Mouse (Mus musculus): ENCODE measurements around the gene Zgrf1.

Zgrf1 gene

GRCm38 (mm10) chr3:127558201-127558600, 4.9 kb downstream of the Zgrf1 start:
- no peak for DNase-seq (ENCODE audit: low spot score in 2 of 2)

GRCm38 (mm10) chr3:127562974-127563373, 9.7 kb downstream of the Zgrf1 start:
- DNase-seq (ENCODE audit: low spot score in 2 of 2) = no peak

- no peak for DNase-seq (ENCODE audit: low spot score in 2 of 2)
Measured at GRCm38 (mm10) chr3:127565129-127565528, 11.8 kb downstream of the Zgrf1 start.

- peak; percentile 54 to 64 for DNase-seq (ENCODE audit: low spot score in 2 of 2)
Measured at GRCm38 (mm10) chr3:127572557-127572956, 19.3 kb downstream of the Zgrf1 start.

GRCm38 (mm10) chr3:127597136-127597535, 43.8 kb downstream of the Zgrf1 start:
- DNase-seq (ENCODE audit: low spot score in 2 of 2) = no peak

- no peak for DNase-seq (ENCODE audit: low spot score in 2 of 2)
Measured at GRCm38 (mm10) chr3:127608109-127608508, 54.8 kb downstream of the Zgrf1 start.

- DNase-seq (ENCODE audit: low spot score in 2 of 2) = peak; percentile 46 to 58
Measured at GRCm38 (mm10) chr3:127625296-127625695, 72.0 kb downstream of the Zgrf1 start.

- DNase-seq (ENCODE audit: low spot score in 2 of 2) = no peak
Measured at GRCm38 (mm10) chr3:127625701-127626399, 72.6 kb downstream of the Zgrf1 start.

GRCm38 (mm10) chr3:127626524-127626923, 73.2 kb downstream of the Zgrf1 start:
- no peak for DNase-seq (ENCODE audit: low spot score in 2 of 2)

- no peak for DNase-seq (ENCODE audit: low spot score in 2 of 2)
Measured at GRCm38 (mm10) chr3:127627151-127627955, 74.1 kb downstream of the Zgrf1 start.

GRCm38 (mm10) chr3:127627956-127628310, 74.6 kb downstream of the Zgrf1 start:
- no peak for DNase-seq (ENCODE audit: low spot score in 2 of 2)

- no peak for DNase-seq (ENCODE audit: low spot score in 2 of 2)
Measured at GRCm38 (mm10) chr3:127628311-127629184, 75.3 kb downstream of the Zgrf1 start.

- no peak for DNase-seq (ENCODE audit: low spot score in 2 of 2)
Measured at GRCm38 (mm10) chr3:127630190-127630589, 76.9 kb downstream of the Zgrf1 start.

- DNase-seq (ENCODE audit: low spot score in 2 of 2) = no peak
Measured at GRCm38 (mm10) chr3:127630735-127631372, 77.6 kb downstream of the Zgrf1 start.

- DNase-seq (ENCODE audit: low spot score in 2 of 2) = no peak
Measured at GRCm38 (mm10) chr3:127631582-127631981, 78.3 kb downstream of the Zgrf1 start.

GRCm38 (mm10) chr3:127632531-127632930, 79.2 kb downstream of the Zgrf1 start:
- DNase-seq (ENCODE audit: low spot score in 2 of 2) = no peak

- no peak for DNase-seq (ENCODE audit: low spot score in 2 of 2)
Measured at GRCm38 (mm10) chr3:127633080-127634032, 80.1 kb downstream of the Zgrf1 start, which contains the start of gene Neurog2. TSS of gene Neurog2 (plus strand) at chr3:127633135.

- DNase-seq (ENCODE audit: low spot score in 2 of 2) = peak; percentile 39 to 44
Measured at GRCm38 (mm10) chr3:127634101-127634983, 81.1 kb downstream of the Zgrf1 start.

- no peak for DNase-seq (ENCODE audit: low spot score in 2 of 2)
Measured at GRCm38 (mm10) chr3:127634984-127635349, 81.7 kb downstream of the Zgrf1 start.

Data from spleen, postnatal 36 days (tissue).